Mouse (Mus musculus): ENCODE measurements around the gene R3hcc1l.

DNA sequence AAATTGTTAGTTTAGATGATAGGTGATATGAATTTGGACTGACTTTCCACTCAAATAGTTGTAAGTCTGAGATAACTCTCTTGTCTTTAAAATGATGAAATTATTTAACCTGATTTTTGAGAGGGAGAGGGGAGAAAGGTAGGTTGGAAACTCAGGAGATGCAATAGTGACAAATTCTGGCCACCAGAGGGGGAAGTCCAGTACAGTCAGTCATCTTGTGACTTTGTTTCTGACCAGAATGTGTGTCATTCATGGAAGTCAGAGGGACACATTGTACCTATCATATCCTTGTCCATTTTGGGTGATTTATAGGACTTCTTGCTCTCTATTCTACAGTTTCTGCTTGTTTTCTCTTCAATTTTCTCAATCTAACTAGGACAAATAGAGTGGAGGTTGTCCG, 19.0 kb downstream of the R3hcc1l start:
- TF ChIP-seq GATA1 (IDR thresholded peaks at IDR 0.05; ENCODE audit: low read length) (no peak), TAL1 (IDR thresholded peaks at IDR 0.05; ENCODE audit: low read length) (no peak)

Measured in erythroblast, embryonic 14.5 days (primary cell).